Mouse (Mus musculus): ENCODE results near the gene Olfr1230. TPM values are rescaled to one million over a fixed set of nuclear protein-coding genes. Genes with fewer than 3 reads are reported as not detected.

The Olfr1230 gene
- total RNA-seq (2015; ENCODE audit: low replicate concordance) (not detected in 2 replicates), total RNA-seq (2017; ENCODE audit: low replicate concordance) (not detected in 2 replicates)

DNA sequence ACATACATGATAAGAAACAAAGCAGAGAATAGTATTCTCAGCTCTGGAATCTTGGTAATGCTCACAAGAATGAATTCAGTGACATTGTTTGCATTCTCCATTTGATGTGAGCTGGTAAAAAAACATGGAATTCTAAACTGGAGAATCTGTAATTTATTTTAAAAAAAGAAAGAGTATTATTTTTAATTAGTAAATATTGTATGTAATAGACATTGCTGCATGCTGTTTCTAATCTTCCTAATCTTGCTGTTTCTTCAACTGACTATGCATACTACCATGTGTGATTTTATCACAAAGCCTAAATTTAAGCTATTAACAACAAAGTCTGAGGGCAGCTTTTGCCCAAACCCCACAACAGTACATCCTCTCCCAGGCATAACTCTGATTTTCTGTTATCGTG, at the start of gene Olfr1230:
Gene Olfr1230 (minus strand): TSS at position 101 of the 400 bp plus-strand sequence.
- ATAC-seq (replicated peaks; ENCODE audit: low FRiP score, poor library complexity, severe bottlenecking) = no peak

GRCm38 (mm10) chr2:89342298-89342697, 45.2 kb upstream of the Olfr1230 start, which contains the start of gene Olfr1233:
Gene Olfr1233, minus strand, starts transcription at chr2:89342398.
- no peak for ATAC-seq (replicated peaks; ENCODE audit: low FRiP score, poor library complexity, severe bottlenecking)

- ATAC-seq (replicated peaks; ENCODE audit: low FRiP score, poor library complexity, severe bottlenecking) = no peak
Observed at GRCm38 (mm10) chr2:89329575-89329974, 32.5 kb upstream of the Olfr1230 start, which contains the start of gene Olfr1232. Gene Olfr1232, minus strand, starts transcription at chr2:89329675.

GRCm38 (mm10) chr2:89306974-89307373, 9.9 kb upstream of the Olfr1230 start, which contains the start of gene Olfr1231:
Gene Olfr1231, minus strand, starts transcription at chr2:89307074.
- no peak for ATAC-seq (replicated peaks; ENCODE audit: low FRiP score, poor library complexity, severe bottlenecking)

DNA sequence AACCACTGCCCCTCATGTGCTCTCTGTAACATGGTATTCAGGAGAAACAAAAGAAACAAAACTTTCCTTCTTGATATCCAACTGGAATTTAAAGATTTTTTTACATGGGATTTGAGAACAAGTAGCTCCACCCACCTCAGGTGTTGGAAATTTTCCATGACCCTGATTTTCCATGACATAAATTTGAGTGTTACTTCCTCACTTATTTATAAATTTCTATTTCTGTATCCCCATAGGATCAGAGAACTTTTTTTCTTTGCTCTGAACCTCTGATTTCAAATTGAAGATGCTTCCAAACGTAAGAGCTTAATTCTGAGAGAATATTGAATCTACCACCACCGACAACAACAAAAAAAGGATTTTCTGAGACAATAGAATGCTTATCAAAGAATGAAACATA, 9.2 kb downstream of the Olfr1230 start, which contains the start of gene Olfr1229:
Gene Olfr1229 (minus strand): TSS at position 101 of the 400 bp plus-strand sequence.
- no peak for ATAC-seq (replicated peaks; ENCODE audit: low FRiP score, poor library complexity, severe bottlenecking)

DNA sequence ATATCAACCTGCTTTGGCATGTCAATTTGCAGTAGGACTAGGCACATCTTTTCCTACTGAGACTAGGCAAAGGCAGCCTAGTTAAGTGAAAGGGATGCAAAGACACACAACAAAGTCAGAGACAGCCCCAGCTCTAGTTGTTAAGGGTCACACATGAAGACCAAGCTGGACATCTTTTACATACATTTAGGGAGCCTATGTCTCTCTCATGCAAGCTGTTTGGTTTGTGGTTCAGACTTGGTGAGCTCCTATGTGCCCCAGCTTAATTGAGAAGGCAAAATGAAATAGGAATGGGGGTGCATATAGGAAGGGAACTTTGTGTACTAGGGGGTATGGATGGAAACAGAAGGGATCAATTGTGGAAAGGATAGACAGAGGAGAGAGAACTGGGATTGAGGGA, 43.1 kb downstream of the Olfr1230 start, which contains the start of gene Olfr1228:
Gene Olfr1228 (minus strand): TSS at position 101 of the 400 bp plus-strand sequence.
- no peak for ATAC-seq (replicated peaks; ENCODE audit: low FRiP score, poor library complexity, severe bottlenecking)

Other genes starting within 250 kb of the Olfr1230 start
- gene Olfr1218, start 236.1 kb downstream of the Olfr1230 start, total RNA-seq (2015; ENCODE audit: low replicate concordance) = not detected in 2 replicates
- gene Olfr1218, start 236.1 kb downstream of the Olfr1230 start, total RNA-seq (2017; ENCODE audit: low replicate concordance) = 0.14 TPM in 1 of 2 replicates, not detected in the other
- gene Olfr1219, start 213.8 kb downstream of the Olfr1230 start, total RNA-seq (2015; ENCODE audit: low replicate concordance) = not detected in 2 replicates
- gene Olfr1219, start 213.8 kb downstream of the Olfr1230 start, total RNA-seq (2017; ENCODE audit: low replicate concordance) = 0.09 TPM in 1 of 2 replicates, not detected in the other
- not detected in 2 replicates for gene Olfr1220, start 190.4 kb downstream of the Olfr1230 start, total RNA-seq (2015; ENCODE audit: low replicate concordance)
- gene Olfr1220, start 190.4 kb downstream of the Olfr1230 start, total RNA-seq (2017; ENCODE audit: low replicate concordance) = not detected in 2 replicates
- gene Olfr1221, start 180.0 kb downstream of the Olfr1230 start, total RNA-seq (2015; ENCODE audit: low replicate concordance) = not detected in 2 replicates
- gene Olfr1221, start 180.0 kb downstream of the Olfr1230 start, total RNA-seq (2017; ENCODE audit: low replicate concordance) = not detected in 2 replicates
- 0.21 TPM in 1 of 2 replicates, not detected in the other for gene Olfr1222, start 164.2 kb downstream of the Olfr1230 start, total RNA-seq (2015; ENCODE audit: low replicate concordance)
- gene Olfr1222, start 164.2 kb downstream of the Olfr1230 start, total RNA-seq (2017; ENCODE audit: low replicate concordance) = not detected in 2 replicates
- not detected in 2 replicates for gene Olfr1223, start 145.7 kb downstream of the Olfr1230 start, total RNA-seq (2015; ENCODE audit: low replicate concordance)
- not detected in 2 replicates for gene Olfr1223, start 145.7 kb downstream of the Olfr1230 start, total RNA-seq (2017; ENCODE audit: low replicate concordance)
- gene Olfr1224-ps1, start 133.2 kb downstream of the Olfr1230 start, total RNA-seq (2015; ENCODE audit: low replicate concordance) = not detected in 2 replicates
- not detected in 2 replicates for gene Olfr1224-ps1, start 133.2 kb downstream of the Olfr1230 start, total RNA-seq (2017; ENCODE audit: low replicate concordance)
- gene Olfr1225, start 122.6 kb downstream of the Olfr1230 start, total RNA-seq (2015; ENCODE audit: low replicate concordance) = not detected in 2 replicates
- not detected in 2 replicates for gene Olfr1225, start 122.6 kb downstream of the Olfr1230 start, total RNA-seq (2017; ENCODE audit: low replicate concordance)
- not detected in 2 replicates for gene Olfr1226, start 97.2 kb downstream of the Olfr1230 start, total RNA-seq (2015; ENCODE audit: low replicate concordance)
- not detected in 2 replicates for gene Olfr1226, start 97.2 kb downstream of the Olfr1230 start, total RNA-seq (2017; ENCODE audit: low replicate concordance)
- gene Olfr1228, start 43.2 kb downstream of the Olfr1230 start, total RNA-seq (2015; ENCODE audit: low replicate concordance) = not detected in 2 replicates
- not detected in 2 replicates for gene Olfr1228, start 43.2 kb downstream of the Olfr1230 start, total RNA-seq (2017; ENCODE audit: low replicate concordance)
- gene Olfr1229, start 9.3 kb downstream of the Olfr1230 start, total RNA-seq (2015; ENCODE audit: low replicate concordance) = not detected in 2 replicates
- not detected in 2 replicates for gene Olfr1229, start 9.3 kb downstream of the Olfr1230 start, total RNA-seq (2017; ENCODE audit: low replicate concordance)
- not detected in 2 replicates for gene Olfr1231, start 9.8 kb upstream of the Olfr1230 start, total RNA-seq (2015; ENCODE audit: low replicate concordance)
- gene Olfr1231, start 9.8 kb upstream of the Olfr1230 start, total RNA-seq (2017; ENCODE audit: low replicate concordance) = not detected in 2 replicates
- gene Olfr1232, start 32.4 kb upstream of the Olfr1230 start, total RNA-seq (2015; ENCODE audit: low replicate concordance) = not detected in 2 replicates
- gene Olfr1232, start 32.4 kb upstream of the Olfr1230 start, total RNA-seq (2017; ENCODE audit: low replicate concordance) = not detected in 2 replicates
- gene Olfr1233, start 45.1 kb upstream of the Olfr1230 start, total RNA-seq (2015; ENCODE audit: low replicate concordance) = not detected in 2 replicates
- not detected in 2 replicates for gene Olfr1233, start 45.1 kb upstream of the Olfr1230 start, total RNA-seq (2017; ENCODE audit: low replicate concordance)
- gene Olfr1234, start 67.6 kb upstream of the Olfr1230 start, total RNA-seq (2015; ENCODE audit: low replicate concordance) = not detected in 2 replicates
- not detected in 2 replicates for gene Olfr1234, start 67.6 kb upstream of the Olfr1230 start, total RNA-seq (2017; ENCODE audit: low replicate concordance)
- gene Olfr1238, start 112.4 kb upstream of the Olfr1230 start, total RNA-seq (2015; ENCODE audit: low replicate concordance) = not detected in 2 replicates
- not detected in 2 replicates for gene Olfr1238, start 112.4 kb upstream of the Olfr1230 start, total RNA-seq (2017; ENCODE audit: low replicate concordance)
- not detected in 2 replicates for gene Olfr1239, start 123.1 kb upstream of the Olfr1230 start, total RNA-seq (2015; ENCODE audit: low replicate concordance)
- not detected in 2 replicates for gene Olfr1239, start 123.1 kb upstream of the Olfr1230 start, total RNA-seq (2017; ENCODE audit: low replicate concordance)
- not detected in 2 replicates for gene Olfr1240, start 145.7 kb upstream of the Olfr1230 start, total RNA-seq (2015; ENCODE audit: low replicate concordance)
- gene Olfr1240, start 145.7 kb upstream of the Olfr1230 start, total RNA-seq (2017; ENCODE audit: low replicate concordance) = not detected in 2 replicates
- gene Olfr1241, start 189.9 kb upstream of the Olfr1230 start, total RNA-seq (2015; ENCODE audit: low replicate concordance) = not detected in 2 replicates
- not detected in 2 replicates for gene Olfr1241, start 189.9 kb upstream of the Olfr1230 start, total RNA-seq (2017; ENCODE audit: low replicate concordance)
- not detected in 2 replicates for gene Olfr1242, start 201.1 kb upstream of the Olfr1230 start, total RNA-seq (2015; ENCODE audit: low replicate concordance)
- gene Olfr1242, start 201.1 kb upstream of the Olfr1230 start, total RNA-seq (2017; ENCODE audit: low replicate concordance) = not detected in 2 replicates
- not detected in 2 replicates for gene Olfr1243, start 234.2 kb upstream of the Olfr1230 start, total RNA-seq (2015; ENCODE audit: low replicate concordance)
- gene Olfr1243, start 234.2 kb upstream of the Olfr1230 start, total RNA-seq (2017; ENCODE audit: low replicate concordance) = not detected in 2 replicates